Mouse (Mus musculus) midbrain, embryonic 12.5 days (tissue): ENCODE data around the gene Gm49776. TPM values are rescaled to one million over a fixed set of nuclear protein-coding genes. Genes with fewer than 3 reads are reported as not detected.

Experiments
- ATAC-seq: fragments of 200-750 bp; cut with Nextera tagmentation; 2 replicates; pipeline ENCODE4 v1.8.0; 2017; ENCODE audit warnings: low read depth, moderate TSS enrichment, moderate library complexity; ENCODE audit not compliant: low FRiP score
- H3K27ac ChIP-seq: fragments of 300-500 bp; sonication (generic); replicated peaks from 2 replicates; pipeline ENCODE4 v1.5.1; 2016; ENCODE audit warnings: mild to moderate bottlenecking
- H3K27me3 ChIP-seq: fragments of 300-500 bp; sonication (generic); 2 replicates; pipeline ENCODE4 v1.6.1; 2016; ENCODE audit warnings: mild to moderate bottlenecking
- H3K36me3 ChIP-seq: fragments of 300-500 bp; sonication (generic); 2 replicates; pipeline ENCODE4 v1.6.1; 2016
- H3K4me1 ChIP-seq: fragments of 300-500 bp; sonication (generic); 2 replicates; pipeline ENCODE4 v1.6.1; 2016
- H3K4me2 ChIP-seq: fragments of 300-500 bp; sonication (generic); replicated peaks from 2 replicates; pipeline ENCODE4 v1.6.1; 2016; ENCODE audit warnings: mild to moderate bottlenecking, moderate library complexity
- H3K4me3 ChIP-seq: fragments of 300-500 bp; sonication (generic); 2 replicates; pipeline ENCODE4 v1.5.1; 2016; ENCODE audit warnings: mild to moderate bottlenecking
- H3K9ac ChIP-seq: fragments of 300-500 bp; sonication (generic); replicated peaks from 2 replicates; pipeline ENCODE4 v1.6.1; 2016; ENCODE audit warnings: mild to moderate bottlenecking, moderate library complexity
- H3K9me3 ChIP-seq: fragments of 300-500 bp; sonication (generic); 2 replicates; pipeline ENCODE4 v1.6.1; 2016; ENCODE audit warnings: mild to moderate bottlenecking
- WGBS: fragments of 180-500 bp; shearing (Covaris S2); methylation state at CpG from one replicate; pipeline ENCODE4 v1.1.7; 2016; 5-methylcytosine and 5-hydroxymethylcytosine counted together
- polyA plus RNA-seq: library from polyadenylated mRNA; unstranded; fragments of >200 nt; fragmentation: Nextera tagmentation; extraction: Ambion mirVana; gene quantifications from 2 replicates; pipeline ENCODE4 v1.2.1, GENCODE M21; 2016

The Gm49776 gene
- polyA plus RNA-seq, 1 experiment from 2014 or later = 3.3 TPM

- Histone ChIP-seq H3K36me3 (peaks cover 65% of the 10 kb centered on the region), H3K27me3 (no peaks in the 10 kb centered on the region), H3K4me1 (peaks cover 42% of the 10 kb centered on the region), H3K9ac (peak overlapping the region; percentile 92), H3K27ac (peak overlapping the region; percentile 92), H3K4me2 (peak overlapping the region; percentile 93), H3K9me3 (no peaks in the 10 kb centered on the region), H3K4me3 (peak overlapping the region; percentile 96)
- 7% methylated on average over 27 of the region's 27 CpGs for WGBS
- ATAC-seq = peak; percentile 14; the same call in 1 of the 2 replicates
Observed at GRCm38 (mm10) chr16:18249364-18249967, 8.7 kb downstream of the Gm49776 start.

GRCm38 (mm10) chr16:18248433-18249363 lies 9.4 kb downstream of the Gm49776 start, which contains the start of the genes Trmt2a and Ranbp1:
Trmt2a (plus strand) TSS chr16:18248679.
Ranbp1 (minus strand) TSS chr16:18248732.
- Histone ChIP-seq H3K4me3 (peak within 1 kb of the TSS; percentile 96), H3K9me3 (no peaks in the 10 kb centered on the region), H3K27ac (peak within 1 kb of the TSS; percentile 92), H3K9ac (peak within 1 kb of the TSS; percentile 92), H3K4me1 (peaks cover 42% of the 10 kb centered on the region), H3K27me3 (no peaks in the 10 kb centered on the region), H3K36me3 (peaks cover 65% of the 10 kb centered on the region), H3K4me2 (peak within 1 kb of the TSS; percentile 93)
- WGBS = under 1% methylated on average over 101 of the region's 102 CpGs
- ATAC-seq = peak; percentile 95

GRCm38 (mm10) chr16:18247521-18248399 lies 10.4 kb downstream of the Gm49776 start:
- H3K27me3 ChIP-seq = no peaks in the 10 kb centered on the region
- peak overlapping the region; percentile 93 for H3K4me2 ChIP-seq
- H3K4me1 ChIP-seq = peaks cover 42% of the 10 kb centered on the region
- 1% methylated on average over 33 of the region's 33 CpGs for WGBS
- H3K9me3 ChIP-seq = no peaks in the 10 kb centered on the region
- peak; percentile 1; the same call in 1 of the 2 replicates for ATAC-seq
- peak overlapping the region; percentile 92 for H3K9ac ChIP-seq
- peaks cover 65% of the 10 kb centered on the region for H3K36me3 ChIP-seq
- peak overlapping the region; percentile 92 for H3K27ac ChIP-seq
- H3K4me3 ChIP-seq = peak overlapping the region; percentile 96

GRCm38 (mm10) chr16:18241581-18241980 lies 16.5 kb downstream of the Gm49776 start:
- Histone ChIP-seq H3K9me3 (no peaks in the 10 kb centered on the region), H3K36me3 (peaks cover 87% of the 10 kb centered on the region), H3K9ac (no peak overlapping the region), H3K4me3 (no peak overlapping the region), H3K4me2 (no peak overlapping the region), H3K27me3 (no peaks in the 10 kb centered on the region), H3K27ac (no peak overlapping the region), H3K4me1 (peaks cover 6% of the 10 kb centered on the region)
- ATAC-seq = no peak
- WGBS = 92% methylated on average over 10 of the region's 10 CpGs

- no peak overlapping the region for H3K9ac ChIP-seq
Observed at GRCm38 (mm10) chr16:18236676-18237501, 21.2 kb downstream of the Gm49776 start.

GRCm38 (mm10) chr16:18235389-18236065 lies 22.6 kb downstream of the Gm49776 start:
- Histone ChIP-seq H3K27me3 (no peaks in the 10 kb centered on the region), H3K27ac (peak overlapping the region; percentile 91), H3K36me3 (peaks cover 26% of the 10 kb centered on the region), H3K9me3 (no peaks in the 10 kb centered on the region), H3K9ac (peak overlapping the region; percentile 89), H3K4me3 (peak overlapping the region; percentile 79), H3K4me1 (peaks cover 29% of the 10 kb centered on the region), H3K4me2 (peak overlapping the region; percentile 68)
- ATAC-seq = peak; percentile 67
- 5% methylated on average over 19 of the region's 19 CpGs for WGBS

More at GRCm38 (mm10) chr16:18236676-18237501, 21.2 kb downstream of the Gm49776 start:
- Histone ChIP-seq H3K4me1 (peaks cover 29% of the 10 kb centered on the region), H3K27me3 (no peaks in the 10 kb centered on the region), H3K36me3 (peaks cover 40% of the 10 kb centered on the region), H3K4me2 (peak overlapping the region; percentile 68), H3K27ac (no peak overlapping the region), H3K4me3 (no peak overlapping the region), H3K9me3 (no peaks in the 10 kb centered on the region)
- ATAC-seq = no peak
- 83% methylated on average over 7 of the region's 7 CpGs for WGBS

GRCm38 (mm10) chr16:18234671-18235388 lies 23.3 kb downstream of the Gm49776 start, which contains the start of gene Zdhhc8:
Zdhhc8 (minus strand) TSS chr16:18235136.
- H3K9me3 ChIP-seq = no peaks in the 10 kb centered on the region
- peak within 1 kb of the TSS; percentile 89 for H3K9ac ChIP-seq
- peak within 1 kb of the TSS; percentile 91 for H3K27ac ChIP-seq
- peak; percentile 76 for ATAC-seq
- peak within 1 kb of the TSS; percentile 68 for H3K4me2 ChIP-seq
- H3K27me3 ChIP-seq = no peaks in the 10 kb centered on the region
- H3K4me1 ChIP-seq = peaks cover 31% of the 10 kb centered on the region
- peaks cover 19% of the 10 kb centered on the region for H3K36me3 ChIP-seq
- under 1% methylated on average over 54 of the region's 79 CpGs for WGBS
- peak within 1 kb of the TSS; percentile 79 for H3K4me3 ChIP-seq

- Histone ChIP-seq H3K4me3 (peak overlapping the region; percentile 79), H3K4me2 (peak overlapping the region; percentile 68), H3K9ac (peak overlapping the region; percentile 89), H3K4me1 (peaks cover 35% of the 10 kb centered on the region), H3K27ac (peak overlapping the region; percentile 91; the same call in 1 of the 2 replicates), H3K27me3 (no peaks in the 10 kb centered on the region), H3K36me3 (peaks cover 14% of the 10 kb centered on the region), H3K9me3 (no peaks in the 10 kb centered on the region)
- peak; percentile 21; the same call in 1 of the 2 replicates for ATAC-seq
- 20% methylated on average over 13 of the region's 13 CpGs for WGBS
Observed at GRCm38 (mm10) chr16:18233919-18234670, 24.0 kb downstream of the Gm49776 start.

- Histone ChIP-seq H3K36me3 (peaks cover 10% of the 10 kb centered on the region; the same call in 1 of the 2 replicates), H3K4me1 (peaks cover 35% of the 10 kb centered on the region), H3K27ac (no peak overlapping the region), H3K4me2 (peak overlapping the region; percentile 68), H3K9ac (peak overlapping the region; percentile 89; the same call in 1 of the 2 replicates), H3K4me3 (peak overlapping the region; percentile 79; the same call in 1 of the 2 replicates), H3K27me3 (no peaks in the 10 kb centered on the region), H3K9me3 (no peaks in the 10 kb centered on the region)
- ATAC-seq = no peak
- WGBS = 73% methylated on average over 1 of the region's 1 CpGs
Observed at GRCm38 (mm10) chr16:18233451-18233850, 24.7 kb downstream of the Gm49776 start.
